Mouse (Mus musculus) mouse trophoblast stem cell (cell line): ENCODE data around the gene Aldh3b2.

Experiments used
- in situ Hi-C, 2 experiments: fragments of 300-500 bp; cut with MseI, MboI; formaldehyde crosslinking; loops; 2 replicates in 1 of 2; 3 replicates in 1 of 2; pipeline ENCODE4 v1.15.1; 2025

Aldh3b2 gene

GRCm38 (mm10) chr19:3972229-3972628 is at the start of gene Aldh3b2:
TSS of gene Aldh3b2 (plus strand) at chr19:3972328.
- in situ Hi-C loops = no loop called here

- in situ Hi-C loops = no loop called here
Measured at GRCm38 (mm10) chr19:3922661-3923371, 49.3 kb upstream of the Aldh3b2 start.

- in situ Hi-C loops = no loop called here
Measured at GRCm38 (mm10) chr19:3923586-3923985, 48.5 kb upstream of the Aldh3b2 start.

- in situ Hi-C loops = no loop called here
Measured at GRCm38 (mm10) chr19:3924190-3924589, 47.9 kb upstream of the Aldh3b2 start.

- in situ Hi-C loops = no loop called here
Measured at GRCm38 (mm10) chr19:3924868-3925267, 47.3 kb upstream of the Aldh3b2 start.

- in situ Hi-C loops = no loop called here
Measured at GRCm38 (mm10) chr19:3925859-3926258, 46.3 kb upstream of the Aldh3b2 start.

GRCm38 (mm10) chr19:3926279-3926678 is 45.8 kb upstream of the Aldh3b2 start:
- in situ Hi-C loops = no loop called here

GRCm38 (mm10) chr19:3926685-3927084 is 45.4 kb upstream of the Aldh3b2 start:
- in situ Hi-C loops = no loop called here

- in situ Hi-C loops = no loop called here
Measured at GRCm38 (mm10) chr19:3927989-3928388, 44.1 kb upstream of the Aldh3b2 start.

- in situ Hi-C loops = no loop called here
Measured at GRCm38 (mm10) chr19:3928779-3929178, 43.3 kb upstream of the Aldh3b2 start.

GRCm38 (mm10) chr19:3929211-3929941 is 42.8 kb upstream of the Aldh3b2 start, which contains the start of gene Aldh3b1:
TSS of gene Aldh3b1 (minus strand) at chr19:3929808.
- in situ Hi-C loops = no loop called here

- in situ Hi-C loops = no loop called here
Measured at GRCm38 (mm10) chr19:3930262-3931057, 41.7 kb upstream of the Aldh3b2 start.

- in situ Hi-C loops = no loop called here
Measured at GRCm38 (mm10) chr19:3931716-3932115, 40.4 kb upstream of the Aldh3b2 start.

- in situ Hi-C loops = no loop called here
Measured at GRCm38 (mm10) chr19:3935032-3935895, 36.9 kb upstream of the Aldh3b2 start, which contains the start of gene Unc93b1. TSS of gene Unc93b1 (plus strand) at chr19:3935186.

- in situ Hi-C loops = no loop called here
Measured at GRCm38 (mm10) chr19:3935896-3936850, 36.0 kb upstream of the Aldh3b2 start.

GRCm38 (mm10) chr19:3942315-3942714 is 29.8 kb upstream of the Aldh3b2 start:
- in situ Hi-C loops = no loop called here

GRCm38 (mm10) chr19:3942986-3943735 is 29.0 kb upstream of the Aldh3b2 start:
- in situ Hi-C loops = no loop called here

- in situ Hi-C loops = loop anchor here in 1 of 2 experiments (5.0 kb wide), 1 partner anchor 46 kb away; the partner anchor contains the start of gene Tbx10
Measured at GRCm38 (mm10) chr19:3945872-3946564, 26.1 kb upstream of the Aldh3b2 start.
